Comparison of ENCODE assay signal across 21 mouse cellular contexts in genomic region chr5:118447366-118447765, GRCm38 (mm10).
DNase-seq lines count a peak whose midpoint lies in the region; ATAC-seq and TF ChIP-seq lines count a peak whose summit lies in the region.
"Had no signal": no experiment of that assay in that cellular context is flagged by ENCODE, and none has a peak within 500 bp of the region (broad histone marks: within the 10 kb centered on the region; RNA-seq: fewer than 3 reads in every experiment).

No protein-coding gene starts in this region.

- DNase-seq in heart, adult 18-20 months: peak; percentile 62 to 69
- DNase-seq in ES-E14 (ENCODE audit: low read depth, low spot score): no peak
- peak; percentile 50 to 70 for DNase-seq in heart, adult 9 months (ENCODE audit: low spot score in 2 of 2)
- DNase-seq in heart, postnatal 4 days: peak; percentile 56
- DNase-seq in right cerebral cortex, adult 2 months (ENCODE audit: low spot score in 2 of 2): no peak
- DNase-seq: adrenal gland, postnatal 36 days; cerebellum, adult 11-12 months; cerebellum, postnatal 25 days; kidney, adult 2 months; kidney, postnatal 14 days; lung, adult 2 months had no signal

- in situ Hi-C loops in ES-E14 (cut with MboI; ENCODE audit: low sequenced_read_pairs in 2 of 2, unreplicated experiment in 2 of 2): no loop called here

- H3K4me2 ChIP-seq in heart, embryonic 11.5 days: no peak overlapping the region
- H3K4me2 ChIP-seq: forebrain, embryonic 13.5 days; hindbrain, embryonic 12.5 days had no signal

- H3K27ac ChIP-seq in heart, embryonic 11.5 days (ENCODE audit: low read depth, low read length): no peak overlapping the region
- H3K27ac ChIP-seq in ES-E14 (ENCODE audit: insufficient read depth, low read depth, low read length, poor library complexity, severe bottlenecking): peak overlapping the region; percentile 99
- H3K27ac ChIP-seq: forebrain, embryonic 13.5 days; hindbrain, embryonic 12.5 days; layer of hippocampus, adult 2 months; macrophage; midbrain, embryonic 10.5 days; stomach, postnatal 0 days had no signal

- H3K4me3 ChIP-seq in heart, embryonic 11.5 days (ENCODE audit: low read depth, low read length): no peak overlapping the region
- H3K4me3 ChIP-seq in ES-E14 (ENCODE audit: insufficient read depth in 1 of 2, low read depth in 1 of 2, low read length in 2 of 2, poor library complexity in 1 of 2, severe bottlenecking in 1 of 2): no peak overlapping the region
- H3K4me3 ChIP-seq: forebrain, embryonic 13.5 days; hindbrain, embryonic 12.5 days; layer of hippocampus, adult 2 months; midbrain, embryonic 10.5 days had no signal

- H3K36me3 ChIP-seq in heart, embryonic 11.5 days (ENCODE audit: control insufficient read depth, insufficient read depth, low read length): no peaks in the 10 kb centered on the region
- no peaks in the 10 kb centered on the region for H3K36me3 ChIP-seq in ES-E14 (ENCODE audit: control insufficient read depth, insufficient read depth, low read length, poor library complexity, severe bottlenecking)
- H3K36me3 ChIP-seq: G1E; hindbrain, embryonic 12.5 days; midbrain, embryonic 10.5 days had no signal

- WGBS in heart, embryonic 11.5 days (ENCODE audit: insufficient replicate concordance): 62% methylated on average over 5 of the region's 5 CpGs

- no peak for ATAC-seq in heart, embryonic 11.5 days (replicated peaks; ENCODE audit: insufficient number of reproducible peaks, low FRiP score, low TSS enrichment)
- ATAC-seq in activated CD4-positive, CD25-positive, alpha-beta regulatory T cell, adult 4 months: no peak
- ATAC-seq: forebrain, embryonic 13.5 days; inflammation-experienced regulatory T-cells, adult 6 months had no signal

- H3K9ac ChIP-seq in heart, embryonic 11.5 days (ENCODE audit: low read depth, low read length): no peak overlapping the region
- H3K9ac ChIP-seq in ES-E14 (ENCODE audit: insufficient read depth, low read depth, low read length, poor library complexity, severe bottlenecking): peak overlapping the region; percentile 27; the same call in 1 of the 2 replicates
- H3K9ac ChIP-seq: forebrain, embryonic 13.5 days; hindbrain, embryonic 12.5 days had no signal

- H3K9me3 ChIP-seq in heart, embryonic 11.5 days (replicated peaks; ENCODE audit: control insufficient read depth, low read length): no peaks in the 10 kb centered on the region
- H3K9me3 ChIP-seq in ES-E14 (ENCODE audit: control insufficient read depth, insufficient read depth, low read depth, low read length): no peaks in the 10 kb centered on the region
- H3K9me3 ChIP-seq: forebrain, embryonic 13.5 days; G1E; hindbrain, embryonic 12.5 days; midbrain, embryonic 10.5 days had no signal

- no peaks in the 10 kb centered on the region for H3K27me3 ChIP-seq in heart, embryonic 11.5 days (ENCODE audit: control insufficient read depth, insufficient read depth, low read length)
- H3K27me3 ChIP-seq: forebrain, embryonic 13.5 days; hindbrain, embryonic 12.5 days had no signal

- peaks cover 11% of the 10 kb centered on the region; the same call in 1 of the 2 replicates for H3K4me1 ChIP-seq in heart, embryonic 11.5 days (ENCODE audit: control insufficient read depth, insufficient read depth, low read length)
- H3K4me1 ChIP-seq in ES-E14 (ENCODE audit: control insufficient read depth in 2 of 2, insufficient read depth in 2 of 2, low read length in 2 of 2, poor library complexity in 1 of 2): peaks cover 15 to 38% of the 10 kb centered on the region in 2 experiments
- H3K4me1 ChIP-seq: forebrain, embryonic 13.5 days had no signal

TF ChIP-seq in ES-E14, 5 proteins besides CTCF, POLR2A, EP300 and RAD21:
- TF ChIP-seq MAFK (IDR thresholded peaks at IDR 0.05; ENCODE audit: insufficient read depth, low read depth, low read length): no peak
- no peak for TF ChIP-seq ZNF384 (IDR thresholded peaks at IDR 0.05; ENCODE audit: low read depth, low read length)
- TF ChIP-seq ZC3H11A (IDR thresholded peaks at IDR 0.05; ENCODE audit: borderline replicate concordance, low read depth, low read length): no peak
- TF ChIP-seq CHD2 (IDR thresholded peaks at IDR 0.05; ENCODE audit: low read depth, low read length): no peak
- TF ChIP-seq HCFC1 (IDR thresholded peaks at IDR 0.05; ENCODE audit: borderline replicate concordance, insufficient read depth, low read length): no peak

Comparison
In these comparisons a context has a peak if more than half of its experiments do, and no peak if none do; other contexts are left out.
1. DNase-seq: peak in heart, adult 18-20 months (2 of 2), heart, adult 9 months (2 of 2) and heart, postnatal 4 days (single experiment); none in ES-E14 (single experiment) and right cerebral cortex, adult 2 months (0 of 2).